Mouse (Mus musculus) stomach, postnatal 0 days (tissue): Measurements from ENCODE around the gene Grb7.

Experiments used
- CTCF ChIP-seq: IDR thresholded peaks from 2 replicates; pipeline ENCODE4 v1.5.1; 2016; ENCODE audit warnings: antibody characterized with exemption, low read depth, mild to moderate bottlenecking, moderate library complexity
- EP300 ChIP-seq: optimal IDR thresholded peaks from 2 replicates; pipeline ENCODE3; 2016; ENCODE audit warnings: antibody characterized with exemption

DNA sequence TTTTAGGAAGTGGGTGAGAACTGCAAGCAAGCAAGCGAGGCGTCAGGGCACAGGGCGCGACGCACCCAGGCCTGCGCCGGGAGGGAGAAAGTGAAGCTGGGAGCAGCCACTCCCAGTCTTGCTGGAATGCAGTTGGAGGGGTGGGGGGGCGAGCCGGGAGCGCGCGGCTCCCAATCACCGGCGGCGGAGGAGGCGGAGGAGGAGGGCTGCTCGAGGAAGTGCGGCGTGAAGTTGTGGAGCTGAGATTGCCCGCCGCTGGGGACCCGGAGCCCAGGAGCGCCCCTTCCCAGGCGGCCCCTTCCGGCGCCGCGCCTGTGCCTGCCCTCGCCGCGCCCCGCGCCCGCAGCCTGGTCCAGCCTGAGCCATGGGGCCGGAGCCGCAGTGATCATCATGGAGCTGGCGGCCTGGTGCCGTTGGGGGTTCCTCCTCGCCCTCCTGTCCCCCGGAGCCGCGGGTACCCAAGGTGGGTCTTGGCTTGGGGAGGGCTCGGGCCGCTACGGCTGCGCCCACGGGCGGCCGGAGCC is 33.9 kb upstream of the Grb7 start, which contains the start of gene Erbb2:
- no peak for TF ChIP-seq CTCF
- TF ChIP-seq EP300: no peak
